16 mouse cellular contexts compared by ENCODE assay signal in genomic region chr10:85451629-85452368, GRCm38 (mm10).
DNase-seq lines count a peak whose midpoint lies in the region; ATAC-seq lines count a peak whose summit lies in the region.
"Had no signal": no experiment of that assay in that cellular context is flagged by ENCODE, and none has a peak within 500 bp of the region (broad histone marks: within the 10 kb centered on the region; RNA-seq: fewer than 3 reads in every experiment).

No protein-coding gene starts in this region.

- no peak overlapping the region for H3K4me3 ChIP-seq in hindbrain, embryonic 12.5 days
- H3K4me3 ChIP-seq in hindbrain, embryonic 10.5 days: no peak overlapping the region
- H3K4me3 ChIP-seq in forebrain, embryonic 15.5 days: no peak overlapping the region
- H3K4me3 ChIP-seq: gastrocnemius, adult 2 months; kidney, embryonic 15.5 days; midbrain, embryonic 15.5 days had no signal

- DNase-seq in hindbrain, embryonic 10.5 days (ENCODE audit: low spot score): no peak
- DNase-seq in ZHBTc4 (ENCODE audit: low read depth, low spot score): peak; percentile 92
- no peak for DNase-seq in layer of hippocampus, postnatal 25 days (ENCODE audit: extremely low spot score in 1 of 2, low spot score in 1 of 2)
- DNase-seq in MN1 (ENCODE audit: low spot score): no peak
- no peak for DNase-seq in gastrocnemius, postnatal 25 days
- DNase-seq: cerebellum, postnatal 10 days; gastrocnemius, adult 2 months; layer of hippocampus, postnatal 36 days; liver; lung, adult 18-20 months; lung, postnatal 36 days had no signal

- WGBS in hindbrain, embryonic 12.5 days: 46% methylated on average over 8 of the region's 8 CpGs
- WGBS in hindbrain, embryonic 10.5 days: 58% methylated on average over 8 of the region's 8 CpGs
- WGBS in forebrain, embryonic 15.5 days: 17% methylated on average over 8 of the region's 8 CpGs

- no peak for ATAC-seq in hindbrain, embryonic 12.5 days (ENCODE audit: low FRiP score)
- ATAC-seq in forebrain, embryonic 15.5 days (replicated peaks): 0 out of 2 replicates have a peak, but pooled peaks have one; percentile 49
- peak; percentile 72 for ATAC-seq in megakaryocyte progenitor cell, adult 5-6 weeks (replicated peaks; ENCODE audit: poor library complexity)

- H3K4me1 ChIP-seq in hindbrain, embryonic 12.5 days: no peaks in the 10 kb centered on the region; the same call in 1 of the 2 replicates
- peaks cover 21% of the 10 kb centered on the region; the same call in 1 of the 2 replicates for H3K4me1 ChIP-seq in hindbrain, embryonic 10.5 days (replicated peaks)
- H3K4me1 ChIP-seq in forebrain, embryonic 15.5 days: no peaks in the 10 kb centered on the region
- H3K4me1 ChIP-seq: midbrain, embryonic 15.5 days had no signal

- H3K36me3 ChIP-seq in hindbrain, embryonic 12.5 days: no peaks in the 10 kb centered on the region
- no peaks in the 10 kb centered on the region for H3K36me3 ChIP-seq in hindbrain, embryonic 10.5 days
- no peaks in the 10 kb centered on the region for H3K36me3 ChIP-seq in forebrain, embryonic 15.5 days
- H3K36me3 ChIP-seq: kidney, embryonic 15.5 days; midbrain, embryonic 15.5 days had no signal

- H3K9ac ChIP-seq in hindbrain, embryonic 12.5 days: no peak overlapping the region
- no peak overlapping the region for H3K9ac ChIP-seq in forebrain, embryonic 15.5 days (replicated peaks)
- H3K9ac ChIP-seq: kidney, embryonic 15.5 days; midbrain, embryonic 15.5 days had no signal

- no peaks in the 10 kb centered on the region for H3K9me3 ChIP-seq in hindbrain, embryonic 12.5 days (replicated peaks)
- H3K9me3 ChIP-seq in hindbrain, embryonic 10.5 days: no peaks in the 10 kb centered on the region
- H3K9me3 ChIP-seq in forebrain, embryonic 15.5 days: no peaks in the 10 kb centered on the region
- H3K9me3 ChIP-seq: kidney, embryonic 15.5 days; midbrain, embryonic 15.5 days had no signal

- peak overlapping the region; percentile 12; the same call in 1 of the 2 replicates for H3K27ac ChIP-seq in hindbrain, embryonic 12.5 days
- H3K27ac ChIP-seq in hindbrain, embryonic 10.5 days: no peak overlapping the region
- H3K27ac ChIP-seq in forebrain, embryonic 15.5 days (replicated peaks): no peak overlapping the region
- H3K27ac ChIP-seq: gastrocnemius, adult 2 months; kidney, embryonic 15.5 days; midbrain, embryonic 15.5 days had no signal

- no peak overlapping the region for H3K4me2 ChIP-seq in hindbrain, embryonic 12.5 days (replicated peaks)
- H3K4me2 ChIP-seq in forebrain, embryonic 15.5 days (replicated peaks): no peak overlapping the region
- H3K4me2 ChIP-seq: kidney, embryonic 15.5 days; midbrain, embryonic 15.5 days had no signal

- H3K27me3 ChIP-seq in hindbrain, embryonic 12.5 days: peaks cover 42% of the 10 kb centered on the region
- H3K27me3 ChIP-seq in hindbrain, embryonic 10.5 days (ENCODE audit: insufficient read depth, poor library complexity, severe bottlenecking): peaks cover 53% of the 10 kb centered on the region
- H3K27me3 ChIP-seq in forebrain, embryonic 15.5 days: no peaks in the 10 kb centered on the region
- H3K27me3 ChIP-seq: kidney, embryonic 15.5 days; midbrain, embryonic 15.5 days had no signal
